Mouse (Mus musculus): ENCODE results near the gene Eef1e1. TPM values are rescaled to one million over a fixed set of nuclear protein-coding genes. Genes with fewer than 3 reads are reported as not detected.
"Not testable (repeated sequence)": the region's sequence is repeated elsewhere in the genome, so short reads cannot be mapped to it uniquely, and the experiment has no call there.

Eef1e1 gene
- polyA plus RNA-seq, 1 experiment: 104 TPM

GRCm38 (mm10) chr13:38633287-38634000 is 25.4 kb downstream of the Eef1e1 start:
- Histone ChIP-seq H3K4me3 (ENCODE audit: low read depth, low read length) (no peak overlapping the region), H3K4me1 (ENCODE audit: control insufficient read depth, insufficient read depth, low read length) (no peaks in the 10 kb centered on the region), H3K36me3 (ENCODE audit: control insufficient read depth, insufficient read depth, low read length, poor library complexity, severe bottlenecking) (no peaks in the 10 kb centered on the region), H3K9ac (ENCODE audit: low read depth, poor library complexity, severe bottlenecking) (no peak overlapping the region), H3K27me3 (ENCODE audit: control insufficient read depth, insufficient read depth, low read length, poor library complexity, severe bottlenecking) (no peaks in the 10 kb centered on the region; the same call in 1 of the 2 replicates), H3K27ac (ENCODE audit: insufficient read depth, low read length) (no peak overlapping the region), H3K9me3 (replicated peaks; ENCODE audit: control insufficient read depth, insufficient read depth, low read length, poor library complexity, severe bottlenecking) (no peaks in the 10 kb centered on the region)
- no peak for TF ChIP-seq EP300 (IDR thresholded peaks at IDR 0.05; ENCODE audit: insufficient read depth, low read depth, low read length)
- TF ChIP-seq CTCF (IDR thresholded peaks at IDR 0.05; ENCODE audit: low read depth, low read length): no peak
- no peak for TF ChIP-seq POLR2A (IDR thresholded peaks at IDR 0.05; ENCODE audit: insufficient read depth, low read length)

- Histone ChIP-seq H3K9ac (ENCODE audit: low read depth, poor library complexity, severe bottlenecking) (no peak overlapping the region), H3K27ac (ENCODE audit: insufficient read depth, low read length) (no peak overlapping the region), H3K9me3 (replicated peaks; ENCODE audit: control insufficient read depth, insufficient read depth, low read length, poor library complexity, severe bottlenecking) (no peaks in the 10 kb centered on the region), H3K4me1 (ENCODE audit: control insufficient read depth, insufficient read depth, low read length) (no peaks in the 10 kb centered on the region), H3K36me3 (ENCODE audit: control insufficient read depth, insufficient read depth, low read length, poor library complexity, severe bottlenecking) (no peaks in the 10 kb centered on the region), H3K4me3 (ENCODE audit: low read depth, low read length) (no peak overlapping the region), H3K27me3 (ENCODE audit: control insufficient read depth, insufficient read depth, low read length, poor library complexity, severe bottlenecking) (no peaks in the 10 kb centered on the region; the same call in 1 of the 2 replicates)
- TF ChIP-seq POLR2A (IDR thresholded peaks at IDR 0.05; ENCODE audit: insufficient read depth, low read length): no peak
- TF ChIP-seq CTCF (IDR thresholded peaks at IDR 0.05; ENCODE audit: low read depth, low read length): no peak
- TF ChIP-seq EP300 (IDR thresholded peaks at IDR 0.05; ENCODE audit: insufficient read depth, low read depth, low read length): no peak
These were observed 26.3 kb downstream of the Eef1e1 start for GRCm38 (mm10) chr13:38632556-38632955.

DNA sequence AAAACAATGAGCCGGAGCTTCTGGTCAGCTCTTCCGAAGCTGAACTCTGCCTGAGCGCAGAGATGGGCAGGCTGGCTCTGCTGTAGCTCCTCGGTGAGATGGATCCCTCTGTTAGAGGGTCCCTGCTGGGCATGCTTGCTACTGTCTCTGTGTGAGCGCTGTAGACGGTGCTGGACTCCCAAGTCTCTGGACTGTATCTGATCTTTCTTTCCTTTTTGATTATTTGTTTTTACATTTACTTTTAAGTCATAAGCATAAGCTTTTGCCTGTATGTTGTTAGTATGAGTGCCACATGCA is 32.7 kb downstream of the Eef1e1 start:
- H3K9ac ChIP-seq (ENCODE audit: low read depth, poor library complexity, severe bottlenecking): no peak overlapping the region
- no peak for TF ChIP-seq CTCF (IDR thresholded peaks at IDR 0.05; ENCODE audit: low read depth, low read length)
- no peak for TF ChIP-seq EP300 (IDR thresholded peaks at IDR 0.05; ENCODE audit: insufficient read depth, low read depth, low read length)
- TF ChIP-seq POLR2A (IDR thresholded peaks at IDR 0.05; ENCODE audit: insufficient read depth, low read length): no peak
- H3K9me3 ChIP-seq (replicated peaks; ENCODE audit: control insufficient read depth, insufficient read depth, low read length, poor library complexity, severe bottlenecking): no peaks in the 10 kb centered on the region
- no peaks in the 10 kb centered on the region for H3K27me3 ChIP-seq (ENCODE audit: control insufficient read depth, insufficient read depth, low read length, poor library complexity, severe bottlenecking)
- H3K4me1 ChIP-seq (ENCODE audit: control insufficient read depth, insufficient read depth, low read length): no peaks in the 10 kb centered on the region
- H3K4me3 ChIP-seq (ENCODE audit: low read depth, low read length): no peak overlapping the region
- no peak overlapping the region for H3K27ac ChIP-seq (ENCODE audit: insufficient read depth, low read length)
- no peaks in the 10 kb centered on the region for H3K36me3 ChIP-seq (ENCODE audit: control insufficient read depth, insufficient read depth, low read length, poor library complexity, severe bottlenecking)

DNA sequence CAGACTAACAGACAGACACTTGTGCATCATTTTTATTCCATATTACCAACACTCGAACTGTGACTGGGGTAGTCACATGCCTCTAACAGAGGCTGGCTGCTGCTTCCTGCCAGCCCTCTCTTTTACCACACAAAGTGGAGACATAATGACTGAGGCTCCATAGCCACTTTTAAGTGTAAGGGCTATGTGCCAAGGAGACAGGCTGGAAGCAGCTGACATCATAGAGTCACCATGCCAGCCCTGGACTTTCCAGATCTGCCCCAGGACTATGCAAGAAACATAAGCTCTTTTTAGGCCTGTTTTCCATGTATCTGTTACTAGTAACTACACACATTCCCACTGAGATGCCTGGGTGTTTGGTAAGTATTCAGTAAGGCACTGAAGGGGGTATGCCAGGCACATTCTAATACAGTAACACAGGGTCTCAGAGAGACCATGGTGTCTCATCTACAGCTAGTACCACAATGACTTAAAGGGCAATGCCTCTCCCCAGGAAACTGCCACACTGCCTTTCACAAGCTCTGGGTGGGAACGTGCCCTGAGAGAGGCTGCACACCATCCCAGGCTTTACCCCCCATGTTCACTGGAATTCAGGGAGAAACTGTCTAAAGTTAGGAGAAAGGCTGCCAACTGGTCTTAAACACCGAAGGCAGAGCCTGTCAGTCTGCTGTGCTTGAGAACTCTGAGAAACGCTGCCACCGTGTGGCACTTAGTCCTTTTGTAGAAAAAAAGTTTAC is 33.2 kb downstream of the Eef1e1 start:
- Histone ChIP-seq H3K4me1 (ENCODE audit: control insufficient read depth, insufficient read depth, low read length) (no peaks in the 10 kb centered on the region), H3K9me3 (replicated peaks; ENCODE audit: control insufficient read depth, insufficient read depth, low read length, poor library complexity, severe bottlenecking) (no peaks in the 10 kb centered on the region), H3K36me3 (ENCODE audit: control insufficient read depth, insufficient read depth, low read length, poor library complexity, severe bottlenecking) (no peaks in the 10 kb centered on the region), H3K4me3 (ENCODE audit: low read depth, low read length) (no peak overlapping the region), H3K27ac (ENCODE audit: insufficient read depth, low read length) (no peak overlapping the region), H3K9ac (ENCODE audit: low read depth, poor library complexity, severe bottlenecking) (no peak overlapping the region), H3K27me3 (ENCODE audit: control insufficient read depth, insufficient read depth, low read length, poor library complexity, severe bottlenecking) (no peaks in the 10 kb centered on the region)
- TF ChIP-seq POLR2A (IDR thresholded peaks at IDR 0.05; ENCODE audit: insufficient read depth, low read length) (no peak), EP300 (IDR thresholded peaks at IDR 0.05; ENCODE audit: insufficient read depth, low read depth, low read length) (no peak), CTCF (IDR thresholded peaks at IDR 0.05; ENCODE audit: low read depth, low read length) (peak; percentile 23)

DNA sequence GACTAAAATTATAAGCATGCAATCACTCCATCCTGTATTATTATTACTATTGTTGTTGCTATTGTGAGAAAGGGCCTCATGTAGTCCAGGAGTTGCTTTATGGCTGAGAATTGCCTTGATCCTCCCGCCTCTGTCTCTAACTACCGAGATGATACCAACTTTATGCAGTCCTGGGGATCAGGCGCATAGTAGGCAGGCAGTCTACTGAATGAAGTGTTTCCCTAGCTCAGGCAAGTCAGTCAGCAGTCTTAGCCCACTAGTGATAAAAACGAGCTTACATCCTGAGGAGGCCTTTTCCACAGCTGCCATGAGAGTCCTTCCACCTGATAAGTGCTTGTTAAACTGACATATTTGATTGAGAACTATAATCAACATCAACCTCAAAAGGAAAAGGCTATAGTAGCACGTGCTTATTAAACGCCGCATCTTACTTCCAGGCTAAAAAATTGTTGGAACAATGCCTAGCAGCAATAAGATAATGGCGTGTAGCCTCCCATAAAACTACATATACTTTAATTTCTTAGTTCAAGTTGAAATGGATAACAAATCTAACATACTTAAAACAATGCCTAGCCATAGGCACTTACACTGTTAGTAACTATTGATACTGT is 34.5 kb downstream of the Eef1e1 start:
- Histone ChIP-seq H3K36me3 (ENCODE audit: control insufficient read depth, insufficient read depth, low read length, poor library complexity, severe bottlenecking) (no peaks in the 10 kb centered on the region), H3K4me1 (ENCODE audit: control insufficient read depth, insufficient read depth, low read length) (no peaks in the 10 kb centered on the region), H3K9me3 (replicated peaks; ENCODE audit: control insufficient read depth, insufficient read depth, low read length, poor library complexity, severe bottlenecking) (no peaks in the 10 kb centered on the region), H3K9ac (ENCODE audit: low read depth, poor library complexity, severe bottlenecking) (no peak overlapping the region), H3K27ac (ENCODE audit: insufficient read depth, low read length) (no peak overlapping the region), H3K27me3 (ENCODE audit: control insufficient read depth, insufficient read depth, low read length, poor library complexity, severe bottlenecking) (no peaks in the 10 kb centered on the region), H3K4me3 (ENCODE audit: low read depth, low read length) (no peak overlapping the region)
- TF ChIP-seq EP300 (IDR thresholded peaks at IDR 0.05; ENCODE audit: insufficient read depth, low read depth, low read length) (no peak), POLR2A (IDR thresholded peaks at IDR 0.05; ENCODE audit: insufficient read depth, low read length) (no peak), CTCF (IDR thresholded peaks at IDR 0.05; ENCODE audit: low read depth, low read length) (no peak)

DNA sequence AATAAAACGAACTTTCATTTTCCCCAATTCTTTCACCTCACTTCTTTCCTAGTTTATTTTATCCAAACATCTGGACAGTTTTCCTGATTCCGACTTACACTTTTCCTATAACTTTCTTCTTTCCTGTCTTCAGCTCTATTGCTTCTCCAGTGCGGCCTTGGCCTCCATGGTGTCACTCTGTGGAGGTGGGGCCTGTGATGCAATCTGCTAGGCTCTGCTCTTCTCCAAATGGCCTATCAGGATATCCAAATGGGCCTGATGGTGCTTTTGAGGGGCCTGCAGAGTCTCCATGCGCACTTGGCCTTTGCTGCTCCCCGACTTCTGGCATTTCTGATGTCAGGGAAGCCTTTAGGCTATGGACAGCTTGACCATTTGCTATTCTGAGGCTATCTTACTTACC is 35.6 kb downstream of the Eef1e1 start:
- H3K27me3 ChIP-seq (ENCODE audit: control insufficient read depth, insufficient read depth, low read length, poor library complexity, severe bottlenecking): no peaks in the 10 kb centered on the region
- H3K27ac ChIP-seq (ENCODE audit: insufficient read depth, low read length): no peak overlapping the region

DNA sequence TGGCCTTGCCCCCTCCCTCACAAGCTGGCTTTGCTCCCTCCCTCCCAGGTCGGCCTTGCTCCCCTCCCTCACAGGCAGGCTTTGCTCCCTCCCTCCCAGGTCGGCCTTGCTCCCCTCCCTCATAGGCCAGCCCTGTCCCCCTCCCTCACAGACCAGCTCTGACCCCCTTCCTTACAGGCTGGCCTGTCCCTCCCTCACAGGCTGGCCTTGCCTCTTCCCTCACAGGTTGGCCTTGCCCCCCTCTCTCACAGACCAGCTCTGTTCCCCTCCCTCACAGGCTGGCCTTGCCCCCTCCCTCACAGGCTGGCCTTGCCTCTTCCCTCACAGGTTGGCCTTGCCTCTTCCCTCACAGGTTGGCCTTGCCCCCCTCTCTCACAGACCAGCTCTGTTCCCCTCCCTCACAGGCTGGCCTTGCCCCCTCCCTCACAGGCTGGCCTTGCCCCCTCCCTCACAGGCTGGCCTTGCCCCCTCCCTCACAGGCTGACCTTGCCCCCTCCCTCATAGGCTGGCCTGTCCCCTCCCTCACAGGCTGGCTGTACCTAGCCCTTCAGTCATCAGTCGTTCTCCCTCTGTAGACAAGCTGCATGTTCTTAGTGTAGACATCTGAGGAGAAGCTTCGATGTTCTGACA is 40.7 kb downstream of the Eef1e1 start:
- not testable (repeated sequence) for H3K9me3 ChIP-seq (replicated peaks; ENCODE audit: control insufficient read depth, insufficient read depth, low read length, poor library complexity, severe bottlenecking); H3K9ac ChIP-seq (ENCODE audit: low read depth, poor library complexity, severe bottlenecking); H3K27ac ChIP-seq (ENCODE audit: insufficient read depth, low read length); H3K4me1 ChIP-seq (ENCODE audit: control insufficient read depth, insufficient read depth, low read length); H3K4me3 ChIP-seq (ENCODE audit: low read depth, low read length); H3K27me3 ChIP-seq (ENCODE audit: control insufficient read depth, insufficient read depth, low read length, poor library complexity, severe bottlenecking); H3K36me3 ChIP-seq (ENCODE audit: control insufficient read depth, insufficient read depth, low read length, poor library complexity, severe bottlenecking)

More for the DNA sequence above, 35.6 kb downstream of the Eef1e1 start:
- no peak overlapping the region for H3K4me3 ChIP-seq (ENCODE audit: low read depth, low read length)
- no peaks in the 10 kb centered on the region for H3K4me1 ChIP-seq (ENCODE audit: control insufficient read depth, insufficient read depth, low read length)
- H3K9me3 ChIP-seq (replicated peaks; ENCODE audit: control insufficient read depth, insufficient read depth, low read length, poor library complexity, severe bottlenecking): no peaks in the 10 kb centered on the region
- H3K9ac ChIP-seq (ENCODE audit: low read depth, poor library complexity, severe bottlenecking): no peak overlapping the region
- no peaks in the 10 kb centered on the region for H3K36me3 ChIP-seq (ENCODE audit: control insufficient read depth, insufficient read depth, low read length, poor library complexity, severe bottlenecking)
- TF ChIP-seq POLR2A (IDR thresholded peaks at IDR 0.05; ENCODE audit: insufficient read depth, low read length) (no peak), EP300 (IDR thresholded peaks at IDR 0.05; ENCODE audit: insufficient read depth, low read depth, low read length) (no peak), CTCF (IDR thresholded peaks at IDR 0.05; ENCODE audit: low read depth, low read length) (no peak)
